Mouse (Mus musculus): ENCODE data around the gene Vmn2r34.
"Not testable (repeated sequence)": the region's sequence is repeated elsewhere in the genome, so short reads cannot be mapped to it uniquely, and the experiment has no call there.

Gene Vmn2r34

GRCm38 (mm10) chr7:7689413-7689812 lies at the start of gene Vmn2r34:
Gene Vmn2r34, minus strand, starts transcription at chr7:7689513.
- not testable (repeated sequence) for DNase-seq

- not testable (repeated sequence) for DNase-seq
These were observed 15.3 kb downstream of the Vmn2r34 start for GRCm38 (mm10) chr7:7674032-7674431.
